9 mouse cellular contexts compared by ENCODE assay signal in the genomic region with DNA sequence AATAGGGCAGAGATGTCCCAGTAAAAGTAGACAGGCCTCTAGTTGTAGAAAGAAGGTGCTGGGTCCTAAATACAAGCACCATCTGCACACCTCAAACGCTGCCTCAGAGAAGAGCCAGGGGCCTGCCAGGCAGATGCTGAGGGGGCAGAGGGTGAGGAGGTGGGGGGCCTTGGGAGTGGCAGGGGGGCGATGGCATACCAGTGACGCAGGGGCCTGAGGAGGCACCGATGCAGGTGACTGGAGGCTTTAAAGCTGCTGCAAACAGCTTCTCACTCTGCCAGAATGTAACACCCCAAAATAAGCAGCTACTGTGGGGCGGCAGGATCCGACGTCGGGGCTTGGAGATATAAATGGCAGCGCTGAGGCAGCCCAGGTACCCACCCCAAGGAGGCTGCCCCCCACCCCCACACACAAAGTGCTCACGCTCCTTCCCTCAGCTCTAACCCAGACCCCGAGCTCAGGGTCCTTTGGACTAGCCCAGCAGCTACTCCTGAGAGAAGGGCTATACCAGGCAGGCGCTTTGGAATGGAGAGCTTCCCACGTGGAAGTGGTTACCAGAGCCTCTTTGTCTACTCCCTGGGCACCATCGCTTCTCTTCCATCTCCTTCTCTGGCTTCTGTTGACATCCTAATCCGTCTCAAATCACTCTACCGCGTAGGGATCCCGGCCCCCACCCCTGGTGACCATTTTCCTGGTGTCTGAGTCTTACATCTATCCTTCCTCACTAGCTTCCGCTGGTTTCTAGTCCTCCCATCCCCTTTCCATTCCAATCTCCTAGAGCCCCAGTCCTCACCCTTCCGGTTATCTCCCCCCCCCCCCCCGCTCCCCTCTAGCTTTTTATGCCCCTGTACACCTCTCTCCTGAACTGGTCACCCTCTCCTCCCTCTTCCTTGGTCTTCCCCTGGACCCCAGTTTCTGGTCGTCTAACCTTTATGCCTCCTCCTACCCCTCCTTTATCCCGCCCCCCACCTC. TPM values are rescaled to one million over a fixed set of nuclear protein-coding genes. Genes with fewer than 3 reads are reported as not detected.
DNase-seq lines count a peak whose midpoint lies in the region; ATAC-seq and TF ChIP-seq lines count a peak whose summit lies in the region.
"Had no signal": no experiment of that assay in that cellular context is flagged by ENCODE, and none has a peak within 500 bp of the region (broad histone marks: within the 10 kb centered on the region; RNA-seq: fewer than 3 reads in every experiment).

No protein-coding gene starts in this region.

- no peaks in the 10 kb centered on the region for H3K9me3 ChIP-seq in heart, embryonic 16.5 days (replicated peaks; ENCODE audit: control insufficient read depth, low read length)
- no peaks in the 10 kb centered on the region for H3K9me3 ChIP-seq in ES-E14 (ENCODE audit: control insufficient read depth, insufficient read depth, low read depth, low read length)
- no peaks in the 10 kb centered on the region for H3K9me3 ChIP-seq in forebrain, embryonic 15.5 days
- H3K9me3 ChIP-seq in midbrain, embryonic 10.5 days (replicated peaks): no peaks in the 10 kb centered on the region

- peak overlapping the region; percentile 90; the same call in 1 of the 2 replicates for H3K4me2 ChIP-seq in heart, embryonic 16.5 days (ENCODE audit: low read depth, low read length)
- peak overlapping the region; percentile 92 for H3K4me2 ChIP-seq in forebrain, embryonic 15.5 days (replicated peaks)

- 10% methylated on average over 22 of the region's 23 CpGs for WGBS in heart, embryonic 16.5 days
- 11% methylated on average over 23 of the region's 23 CpGs for WGBS in forebrain, embryonic 15.5 days
- 8% methylated on average over 22 of the region's 23 CpGs for WGBS in midbrain, embryonic 10.5 days

- no peaks in the 10 kb centered on the region for H3K36me3 ChIP-seq in heart, embryonic 16.5 days (ENCODE audit: control insufficient read depth, insufficient read depth)
- no peaks in the 10 kb centered on the region for H3K36me3 ChIP-seq in ES-E14 (ENCODE audit: control insufficient read depth, insufficient read depth, low read length, poor library complexity, severe bottlenecking)
- no peaks in the 10 kb centered on the region for H3K36me3 ChIP-seq in forebrain, embryonic 15.5 days
- no peaks in the 10 kb centered on the region for H3K36me3 ChIP-seq in midbrain, embryonic 10.5 days

- in situ Hi-C loops in ES-E14 (cut with MboI; ENCODE audit: low sequenced_read_pairs in 2 of 2, unreplicated experiment in 2 of 2): no loop called here

- H3K9ac ChIP-seq in heart, embryonic 16.5 days (ENCODE audit: low read length): no peak overlapping the region
- H3K9ac ChIP-seq in ES-E14 (ENCODE audit: insufficient read depth, low read depth, low read length, poor library complexity, severe bottlenecking): no peak overlapping the region
- H3K9ac ChIP-seq in forebrain, embryonic 15.5 days (replicated peaks): peak overlapping the region; percentile 52

- peaks cover 74% of the 10 kb centered on the region for H3K27me3 ChIP-seq in heart, embryonic 16.5 days (ENCODE audit: control insufficient read depth, insufficient read depth, low read length)
- H3K27me3 ChIP-seq in forebrain, embryonic 15.5 days: peaks cover 22% of the 10 kb centered on the region; the same call in 1 of the 2 replicates
- peaks cover 97% of the 10 kb centered on the region for H3K27me3 ChIP-seq in midbrain, embryonic 10.5 days (ENCODE audit: low read depth, poor library complexity, severe bottlenecking)

- intact Hi-C loops in heart, postnatal 36 days (cut with DNase I): loop anchor here (1.0 kb wide), 1 partner anchor 122 kb away; no protein-coding TSS in a partner anchor

- no peak for ATAC-seq in heart, embryonic 16.5 days (replicated peaks; ENCODE audit: extremely low read depth, insufficient read depth, low FRiP score)
- no peak for ATAC-seq in forebrain, embryonic 15.5 days (replicated peaks)

- H3K4me1 ChIP-seq in heart, embryonic 16.5 days (ENCODE audit: control insufficient read depth, insufficient read depth, low read length): peaks cover 26% of the 10 kb centered on the region
- peaks cover 0 to 14% of the 10 kb centered on the region in 2 experiments; a peak in 2 of 4 replicates for H3K4me1 ChIP-seq in ES-E14 (ENCODE audit: control insufficient read depth in 2 of 2, insufficient read depth in 2 of 2, low read length in 2 of 2, poor library complexity in 1 of 2)
- H3K4me1 ChIP-seq in forebrain, embryonic 15.5 days: peaks cover 59% of the 10 kb centered on the region
- peaks cover 74% of the 10 kb centered on the region for H3K4me1 ChIP-seq in midbrain, embryonic 10.5 days

- DNase-seq in heart, postnatal 36 days: no peak
- no peak for DNase-seq in ES-E14 (ENCODE audit: low read depth, low spot score)
- DNase-seq in midbrain, embryonic 10.5 days (ENCODE audit: low spot score): peak; percentile 34
- no peak for DNase-seq in yolk sac, embryonic 10.5 days (ENCODE audit: low spot score)
- no peak for DNase-seq in lung, adult 18-20 months
- no peak for DNase-seq in cerebellum, adult 18-20 months

- H3K4me3 ChIP-seq in heart, embryonic 16.5 days (ENCODE audit: low read length): peak overlapping the region; percentile 62; the same call in 1 of the 2 replicates
- H3K4me3 ChIP-seq in ES-E14 (ENCODE audit: insufficient read depth in 1 of 2, low read depth in 1 of 2, low read length in 2 of 2, poor library complexity in 1 of 2, severe bottlenecking in 1 of 2): peak overlapping the region; percentile 78 to 89; a peak in 3 of 4 replicates
- H3K4me3 ChIP-seq in forebrain, embryonic 15.5 days: peak overlapping the region; percentile 59
- H3K4me3 ChIP-seq in midbrain, embryonic 10.5 days: peak overlapping the region; percentile 68

- H3K27ac ChIP-seq in heart, embryonic 16.5 days (ENCODE audit: low read length): no peak overlapping the region
- H3K27ac ChIP-seq in ES-E14 (ENCODE audit: insufficient read depth, low read depth, low read length, poor library complexity, severe bottlenecking): no peak overlapping the region
- peak overlapping the region; percentile 91 for H3K27ac ChIP-seq in forebrain, embryonic 15.5 days (replicated peaks)
- H3K27ac ChIP-seq in midbrain, embryonic 10.5 days (replicated peaks): 0 out of 2 replicates have a peak overlapping the region, but pooled peaks have one; percentile 33

TF ChIP-seq in ES-E14, 5 proteins besides CTCF, POLR2A, EP300 and RAD21:
- TF ChIP-seq ZNF384 (IDR thresholded peaks at IDR 0.05; ENCODE audit: low read depth, low read length) (no peak), MAFK (IDR thresholded peaks at IDR 0.05; ENCODE audit: insufficient read depth, low read depth, low read length) (no peak), CHD2 (IDR thresholded peaks at IDR 0.05; ENCODE audit: low read depth, low read length) (no peak), HCFC1 (IDR thresholded peaks at IDR 0.05; ENCODE audit: borderline replicate concordance, insufficient read depth, low read length) (no peak)
TF ChIP-seq in ES-E14: peak in this region for 0.

RNA-seq across cellular contexts. Expression of gene Rtn4rl2, which starts 1.1 kb away (rescaled TPM):
- polyA plus RNA-seq in heart, embryonic 16.5 days (2015; fragmentation: Nextera tagmentation; extraction: Ambion mirVana): 1.5 and 1.7 TPM in 2 replicates
- 1 to 10 TPM; 2.6 to 3.2 TPM for total RNA-seq in heart, postnatal 36 days (2021)
- total RNA-seq in ES-E14 (2012; rRNA removed): 0.79 and 0.80 TPM in 2 replicates
- polyA plus RNA-seq in forebrain, embryonic 15.5 days (2015; fragmentation: Nextera tagmentation; extraction: Ambion mirVana): 12.8 and 16.3 TPM in 2 replicates
- 1.4 and 1.8 TPM in 2 replicates for polyA plus RNA-seq in midbrain, embryonic 10.5 days (2016; fragmentation: Nextera tagmentation; extraction: Ambion mirVana)
- total RNA-seq: CH12.LX had no signal

RNA-seq across cellular contexts. Expression of gene Slc43a1, which starts 46.7 kb away (rescaled TPM):
- polyA plus RNA-seq in heart, embryonic 16.5 days (2015; fragmentation: Nextera tagmentation; extraction: Ambion mirVana): 8.0 and 8.7 TPM in 2 replicates
- total RNA-seq in heart, postnatal 36 days (2021): 1 to 10 TPM; 2.1 to 2.5 TPM
- 30.2 and 47.0 TPM in 2 replicates for total RNA-seq in ES-E14 (2012; rRNA removed)
- 2.5 and 3.4 TPM in 2 replicates for polyA plus RNA-seq in forebrain, embryonic 15.5 days (2015; fragmentation: Nextera tagmentation; extraction: Ambion mirVana)
- 22.4 and 26.1 TPM in 2 replicates for polyA plus RNA-seq in midbrain, embryonic 10.5 days (2016; fragmentation: Nextera tagmentation; extraction: Ambion mirVana)

RNA-seq across cellular contexts. Expression of gene Slc43a3, which starts 51.0 kb away (rescaled TPM):
- 42.5 and 43.6 TPM in 2 replicates for polyA plus RNA-seq in heart, embryonic 16.5 days (2015; fragmentation: Nextera tagmentation; extraction: Ambion mirVana)
- 100 to 1,000 TPM in 1 of 2 experiments, 10 to 100 TPM in 1; 58.7 to 102 TPM for total RNA-seq in heart, postnatal 36 days (2021)
- 12.9 and 13.8 TPM in 2 replicates for total RNA-seq in ES-E14 (2012; rRNA removed)
- 3.8 and 4.2 TPM in 2 replicates for polyA plus RNA-seq in forebrain, embryonic 15.5 days (2015; fragmentation: Nextera tagmentation; extraction: Ambion mirVana)
- polyA plus RNA-seq in midbrain, embryonic 10.5 days (2016; fragmentation: Nextera tagmentation; extraction: Ambion mirVana): 22.1 and 24.7 TPM in 2 replicates

RNA-seq across cellular contexts. Expression of gene Timm10, which starts 58.6 kb away (rescaled TPM):
- polyA plus RNA-seq in heart, embryonic 16.5 days (2015; fragmentation: Nextera tagmentation; extraction: Ambion mirVana): 92.9 and 97.9 TPM in 2 replicates
- total RNA-seq in heart, postnatal 36 days (2021): 100 to 1,000 TPM; 105 to 106 TPM
- total RNA-seq in ES-E14 (2012; rRNA removed): 60.2 and 73.5 TPM in 2 replicates
- polyA plus RNA-seq in forebrain, embryonic 15.5 days (2015; fragmentation: Nextera tagmentation; extraction: Ambion mirVana): 61.4 and 66.5 TPM in 2 replicates
- 56.4 and 64.0 TPM in 2 replicates for polyA plus RNA-seq in midbrain, embryonic 10.5 days (2016; fragmentation: Nextera tagmentation; extraction: Ambion mirVana)

Comparison
In these comparisons a context has a peak if more than half of its experiments do, and no peak if none do; other contexts are left out.
1. H3K27ac ChIP-seq: peak in forebrain, embryonic 15.5 days (single experiment) and midbrain, embryonic 10.5 days (single experiment); none in heart, embryonic 16.5 days (single experiment) and ES-E14 (single experiment).
2. Peak in every context shown above with its lines, with median percentiles within 50 percentile points of each other: H3K4me3 ChIP-seq.